Mouse (Mus musculus): ENCODE data around the gene Ptpn20.

- TF ChIP-seq CTCF (IDR thresholded peaks at IDR 0.05; ENCODE audit: extremely low read depth, insufficient read depth, low read length) = no peak
- TF ChIP-seq POLR2A (IDR thresholded peaks at IDR 0.05; ENCODE audit: extremely low read depth, insufficient read depth, low read length) = no peak
These were observed 49.3 kb upstream of the Ptpn20 start for GRCm38 (mm10) chr14:33539559-33540167.

All from cortical plate, adult 2 months (tissue).